20 mouse cellular contexts compared by ENCODE assay signal in genomic region chr2:115850961-115851360, GRCm38 (mm10).
"Had no signal": no experiment of that assay in that cellular context is flagged by ENCODE, and none has a peak within 500 bp of the region (broad histone marks: within the 10 kb centered on the region; RNA-seq: fewer than 3 reads in every experiment).

No protein-coding gene starts in this region.

- ATAC-seq: liver, postnatal 0 days; lung, postnatal 0 days had no signal

- DNase-seq: liver, postnatal 0 days; lung, adult 2 months; lung, postnatal 14 days; lung, postnatal 36 days; midbrain, embryonic 14.5 days; retina, postnatal 1 day; right cerebral cortex, adult 18-20 months; right cerebral cortex, postnatal 25 days; right cerebral cortex, postnatal 4 days; spleen, adult 18-20 months; thymus, adult 2 months; thymus, postnatal 25 days; thymus, postnatal 4 days had no signal

- H3K27ac ChIP-seq: liver, embryonic 15.5 days; lung, embryonic 15.5 days; macrophage; midbrain, embryonic 12.5 days; neural tube, embryonic 12.5 days had no signal

- H3K4me3 ChIP-seq: liver, embryonic 15.5 days; lung, embryonic 15.5 days; megakaryocyte, embryonic 14.5 days; midbrain, embryonic 12.5 days; neural tube, embryonic 12.5 days had no signal

- H3K4me2 ChIP-seq: liver, embryonic 15.5 days; lung, embryonic 15.5 days; midbrain, embryonic 12.5 days; neural tube, embryonic 12.5 days had no signal

- H3K9ac ChIP-seq: liver, embryonic 15.5 days; liver, postnatal 0 days; lung, embryonic 15.5 days; midbrain, embryonic 12.5 days; neural tube, embryonic 12.5 days had no signal

- H3K4me1 ChIP-seq: liver, embryonic 15.5 days had no signal

- H3K9me3 ChIP-seq: liver, embryonic 15.5 days; lung, embryonic 15.5 days; midbrain, embryonic 12.5 days; neural tube, embryonic 12.5 days had no signal

- H3K36me3 ChIP-seq: liver, embryonic 15.5 days; lung, embryonic 15.5 days; midbrain, embryonic 12.5 days; neural tube, embryonic 12.5 days had no signal
